ENCODE assay signal across 9 mouse cellular contexts in the genomic region with DNA sequence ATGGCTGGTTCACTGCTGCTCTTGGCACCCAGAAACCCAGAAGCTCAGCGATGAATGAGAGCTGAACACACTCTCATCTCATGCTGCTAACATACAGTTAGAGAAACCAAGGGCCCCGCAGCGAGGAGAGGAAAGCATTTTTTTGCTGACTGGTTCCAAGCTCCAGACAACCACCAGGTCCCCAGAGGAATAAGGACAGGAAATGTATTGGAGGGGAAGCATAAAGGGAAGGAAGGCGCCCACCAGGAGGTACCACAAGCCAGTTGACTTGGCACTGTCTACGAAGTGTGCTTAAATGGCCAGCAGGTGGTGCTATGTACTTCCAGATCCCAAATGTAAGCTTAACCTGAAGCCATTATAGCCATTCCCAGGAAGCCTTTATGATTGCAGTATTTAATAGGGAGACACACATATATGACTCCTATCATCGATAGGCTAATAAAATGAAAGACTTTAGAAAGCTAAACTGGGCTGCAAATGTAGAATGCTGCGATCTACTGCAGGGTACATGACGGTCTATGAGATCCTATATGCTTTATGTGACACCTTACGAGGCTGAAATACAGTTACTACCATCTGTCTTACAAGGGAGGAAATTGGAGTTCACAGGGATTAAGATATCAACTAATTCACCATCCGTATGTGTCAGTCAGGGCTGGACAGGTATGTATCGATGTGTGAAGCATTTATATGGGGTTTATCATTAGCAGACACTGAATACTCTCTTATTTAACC. TPM values are rescaled to one million over a fixed set of nuclear protein-coding genes. Genes with fewer than 3 reads are reported as not detected.
A peak's percentile ranks its signal among the peaks of the same experiment; 100 is the strongest.
DNase-seq lines count a peak whose midpoint lies in the region; ATAC-seq and TF ChIP-seq lines count a peak whose summit lies in the region.
"Had no signal": no experiment of that assay in that cellular context is flagged by ENCODE, and none has a peak within 500 bp of the region (broad histone marks: within the 10 kb centered on the region; RNA-seq: fewer than 3 reads in every experiment).

No protein-coding gene starts in this region.

- no peak overlapping the region for H3K9ac ChIP-seq in heart, embryonic 12.5 days
- H3K9ac ChIP-seq in forebrain, embryonic 11.5 days (ENCODE audit: low read length) = no peak overlapping the region
- no peak overlapping the region for H3K9ac ChIP-seq in hindbrain, embryonic 14.5 days

- peak; percentile 96 for DNase-seq in heart, adult 11 months
- peak; percentile 62 for DNase-seq in forebrain, embryonic 11.5 days (ENCODE audit: low spot score)
- DNase-seq in hindbrain, embryonic 14.5 days (ENCODE audit: low spot score) = peak; percentile 89
- peak; percentile 75 to 77 for DNase-seq in layer of hippocampus, postnatal 10 days (ENCODE audit: low spot score in 2 of 2)
- peak; percentile 64 for DNase-seq in right cerebral cortex, postnatal 4 days

- H3K4me2 ChIP-seq in heart, embryonic 12.5 days = no peak overlapping the region
- H3K4me2 ChIP-seq in forebrain, embryonic 11.5 days (ENCODE audit: low read depth, low read length, severe bottlenecking) = no peak overlapping the region
- no peak overlapping the region for H3K4me2 ChIP-seq in hindbrain, embryonic 14.5 days (replicated peaks)

- ATAC-seq in heart, embryonic 12.5 days (ENCODE audit: insufficient number of reproducible peaks, low FRiP score) = no peak
- ATAC-seq in forebrain, embryonic 11.5 days (replicated peaks; ENCODE audit: low FRiP score) = no peak; the same call in 1 of the 2 replicates
- peak; percentile 86 for ATAC-seq in hindbrain, embryonic 14.5 days (ENCODE audit: low FRiP score)
- ATAC-seq in megakaryocyte progenitor cell, adult 5-6 weeks (replicated peaks; ENCODE audit: poor library complexity) = peak; percentile 79

- no peak overlapping the region for H3K27ac ChIP-seq in heart, embryonic 12.5 days (ENCODE audit: poor library complexity, severe bottlenecking)
- H3K27ac ChIP-seq in bone marrow macrophage, adult 2 months (ENCODE audit: insufficient read depth, low read depth, low read length) = no peak overlapping the region
- no peak overlapping the region for H3K27ac ChIP-seq in forebrain, embryonic 11.5 days (ENCODE audit: low read depth, low read length)
- no peak overlapping the region for H3K27ac ChIP-seq in hindbrain, embryonic 14.5 days

- 41% methylated on average over 11 of the region's 11 CpGs for WGBS in heart, embryonic 12.5 days
- 45% methylated on average over 11 of the region's 11 CpGs for WGBS in forebrain, embryonic 11.5 days
- WGBS in hindbrain, embryonic 14.5 days = 42% methylated on average over 11 of the region's 11 CpGs

- peaks cover 17% of the 10 kb centered on the region for H3K4me1 ChIP-seq in heart, embryonic 12.5 days (replicated peaks)
- H3K4me1 ChIP-seq in bone marrow macrophage, adult 2 months (ENCODE audit: control insufficient read depth, insufficient read depth, low read length) = peaks cover 2% of the 10 kb centered on the region; the same call in 1 of the 2 replicates
- peaks cover 7% of the 10 kb centered on the region for H3K4me1 ChIP-seq in forebrain, embryonic 11.5 days (replicated peaks; ENCODE audit: control insufficient read depth, insufficient read depth, low read length)
- H3K4me1 ChIP-seq in hindbrain, embryonic 14.5 days (replicated peaks; ENCODE audit: control insufficient read depth, insufficient read depth, low read length) = peaks cover 9% of the 10 kb centered on the region

- peaks cover 8% of the 10 kb centered on the region; the same call in 1 of the 2 replicates for H3K27me3 ChIP-seq in heart, embryonic 12.5 days (replicated peaks)
- H3K27me3 ChIP-seq in forebrain, embryonic 11.5 days (ENCODE audit: control insufficient read depth, insufficient read depth, low read length) = peaks cover 44% of the 10 kb centered on the region
- peaks cover 18% of the 10 kb centered on the region for H3K27me3 ChIP-seq in hindbrain, embryonic 14.5 days (ENCODE audit: control insufficient read depth, insufficient read depth, low read length)

- no peak for TF ChIP-seq POLR2A in bone marrow macrophage, adult 2 months (IDR thresholded peaks at IDR 0.05; ENCODE audit: borderline replicate concordance, low read depth, low read length)

- H3K4me3 ChIP-seq in heart, embryonic 12.5 days = no peak overlapping the region
- no peak overlapping the region for H3K4me3 ChIP-seq in bone marrow macrophage, adult 2 months (ENCODE audit: insufficient read depth, low read length)
- no peak overlapping the region for H3K4me3 ChIP-seq in forebrain, embryonic 11.5 days (ENCODE audit: low read depth, low read length)
- H3K4me3 ChIP-seq in hindbrain, embryonic 14.5 days (replicated peaks; ENCODE audit: low read length) = no peak overlapping the region

- peak; percentile 51 for TF ChIP-seq CTCF in bone marrow macrophage, adult 2 months (IDR thresholded peaks at IDR 0.05; ENCODE audit: low read depth, low read length)

- no peaks in the 10 kb centered on the region for H3K9me3 ChIP-seq in heart, embryonic 12.5 days (replicated peaks)
- H3K9me3 ChIP-seq in forebrain, embryonic 11.5 days (ENCODE audit: control insufficient read depth, low read length) = no peaks in the 10 kb centered on the region
- H3K9me3 ChIP-seq in hindbrain, embryonic 14.5 days (ENCODE audit: control insufficient read depth, low read length) = no peaks in the 10 kb centered on the region

- H3K36me3 ChIP-seq in heart, embryonic 12.5 days = no peaks in the 10 kb centered on the region
- H3K36me3 ChIP-seq in forebrain, embryonic 11.5 days (ENCODE audit: control insufficient read depth, insufficient read depth, low read length) = no peaks in the 10 kb centered on the region
- no peaks in the 10 kb centered on the region for H3K36me3 ChIP-seq in hindbrain, embryonic 14.5 days (replicated peaks; ENCODE audit: control insufficient read depth, insufficient read depth)
- H3K36me3 ChIP-seq: G1E had no signal

RNA-seq across cellular contexts. Expression of a gene that starts 33.1 kb away (rescaled TPM):
- not detected in 2 replicates for polyA plus RNA-seq in heart, embryonic 12.5 days (2016; fragmentation: Nextera tagmentation; extraction: Ambion mirVana)
- polyA plus RNA-seq in bone marrow macrophage, adult 2 months (2012; ENCODE audit: insufficient read depth, insufficient read length, missing spikeins) = not detected in 2 replicates
- not detected in 2 replicates for polyA plus RNA-seq in forebrain, embryonic 11.5 days (2014; fragmentation: Nextera tagmentation; extraction: Ambion mirVana)
- 0.09 TPM in 1 of 2 replicates, not detected in the other for polyA plus RNA-seq in hindbrain, embryonic 14.5 days (2014; fragmentation: Nextera tagmentation; extraction: Ambion mirVana)
- not detected for total RNA-seq in layer of hippocampus, postnatal 10 days (2021)
- not detected in 2 replicates for total RNA-seq in megakaryocyte progenitor cell, adult 5-6 weeks (2015)
- not detected in 2 replicates for total RNA-seq in megakaryocyte progenitor cell, adult 5-6 weeks (2017)
- polyA plus RNA-seq: G1E had no signal

Comparison
In these comparisons a context has a peak if more than half of its experiments do, and no peak if none do; other contexts are left out.
1. ATAC-seq: peak in hindbrain, embryonic 14.5 days (single experiment) and megakaryocyte progenitor cell, adult 5-6 weeks (single experiment); none in heart, embryonic 12.5 days (single experiment) and forebrain, embryonic 11.5 days (single experiment).
2. Peak in every context shown above with its lines, with median percentiles within 50 percentile points of each other: DNase-seq.